Mouse (Mus musculus): Measurements from ENCODE around the gene Pde6d. TPM values are rescaled to one million over a fixed set of nuclear protein-coding genes. Genes with fewer than 3 reads are reported as not detected.

Pde6d gene
- 74.2 and 75.8 TPM in 2 replicates for polyA plus RNA-seq (2015; fragmentation: Nextera tagmentation; extraction: Ambion mirVana)

- Histone ChIP-seq H3K9me3 (no peaks in the 10 kb centered on the region), H3K27me3 (no peaks in the 10 kb centered on the region), H3K4me1 (peaks cover 22% of the 10 kb centered on the region), H3K9ac (peak within 1 kb of the TSS; percentile 88), H3K4me3 (peak within 1 kb of the TSS; percentile 86), H3K36me3 (peaks cover 3% of the 10 kb centered on the region; the same call in 1 of the 2 replicates), H3K4me2 (replicated peaks) (peak within 1 kb of the TSS; percentile 76), H3K27ac (peak within 1 kb of the TSS; percentile 75)
- WGBS = 1% methylated on average over 26 of the region's 26 CpGs
- peak; percentile 99 for ATAC-seq (ENCODE audit: low FRiP score, low read depth)
Observed at GRCm38 (mm10) chr1:86582451-86583096, at the start of gene Pde6d, which contains the start of gene Cops7b. Gene Pde6d, minus strand, starts transcription at chr1:86582629. Gene Cops7b, plus strand, starts transcription at chr1:86582904.

GRCm38 (mm10) chr1:86630527-86630926 is 48.1 kb upstream of the Pde6d start:
- no peaks in the 10 kb centered on the region for H3K27me3 ChIP-seq
- WGBS = 71% methylated on average over 4 of the region's 4 CpGs
- H3K4me3 ChIP-seq = no peak overlapping the region
- ATAC-seq (ENCODE audit: low FRiP score, low read depth) = no peak
- H3K36me3 ChIP-seq = no peaks in the 10 kb centered on the region
- no peak overlapping the region for H3K9ac ChIP-seq
- H3K4me2 ChIP-seq (replicated peaks) = no peak overlapping the region
- H3K27ac ChIP-seq = no peak overlapping the region
- H3K4me1 ChIP-seq = peaks cover 17% of the 10 kb centered on the region
- H3K9me3 ChIP-seq = no peaks in the 10 kb centered on the region

GRCm38 (mm10) chr1:86629936-86630335 is 47.5 kb upstream of the Pde6d start:
- ATAC-seq (ENCODE audit: low FRiP score, low read depth) = no peak
- Histone ChIP-seq H3K27me3 (no peaks in the 10 kb centered on the region), H3K36me3 (no peaks in the 10 kb centered on the region), H3K4me1 (peaks cover 17% of the 10 kb centered on the region), H3K4me3 (no peak overlapping the region), H3K4me2 (replicated peaks) (no peak overlapping the region), H3K9me3 (no peaks in the 10 kb centered on the region), H3K9ac (no peak overlapping the region), H3K27ac (no peak overlapping the region)
- 54% methylated on average over 4 of the region's 4 CpGs for WGBS

- ATAC-seq (ENCODE audit: low FRiP score, low read depth) = no peak
- Histone ChIP-seq H3K27me3 (no peaks in the 10 kb centered on the region), H3K9me3 (no peaks in the 10 kb centered on the region), H3K36me3 (no peaks in the 10 kb centered on the region), H3K4me2 (replicated peaks) (no peak overlapping the region), H3K9ac (no peak overlapping the region), H3K4me3 (no peak overlapping the region), H3K27ac (no peak overlapping the region), H3K4me1 (peaks cover 8% of the 10 kb centered on the region)
- WGBS = 49% methylated on average over 3 of the region's 3 CpGs
Observed at GRCm38 (mm10) chr1:86628270-86628669, 45.8 kb upstream of the Pde6d start.

- no peaks in the 10 kb centered on the region for H3K36me3 ChIP-seq
- 21% methylated on average over 16 of the region's 16 CpGs for WGBS
- H3K27ac ChIP-seq = no peak overlapping the region
- ATAC-seq (ENCODE audit: low FRiP score, low read depth) = no peak
- H3K4me1 ChIP-seq = peaks cover 7% of the 10 kb centered on the region
- H3K4me3 ChIP-seq = no peak overlapping the region
- H3K9ac ChIP-seq = 0 out of 2 replicates have a peak overlapping the region, but pooled peaks have one; percentile 50
- peak overlapping the region; percentile 42 for H3K4me2 ChIP-seq (replicated peaks)
- no peaks in the 10 kb centered on the region for H3K27me3 ChIP-seq
- no peaks in the 10 kb centered on the region for H3K9me3 ChIP-seq
Observed at GRCm38 (mm10) chr1:86623001-86624000, 40.9 kb upstream of the Pde6d start.

GRCm38 (mm10) chr1:86622296-86622695 is 39.9 kb upstream of the Pde6d start:
- no peak overlapping the region for H3K9ac ChIP-seq
- no peak overlapping the region for H3K4me3 ChIP-seq
- H3K27me3 ChIP-seq = no peaks in the 10 kb centered on the region
- H3K4me2 ChIP-seq (replicated peaks) = no peak overlapping the region
- no peaks in the 10 kb centered on the region for H3K9me3 ChIP-seq
- no peak overlapping the region for H3K27ac ChIP-seq
- H3K4me1 ChIP-seq = peaks cover 7% of the 10 kb centered on the region
- ATAC-seq (ENCODE audit: low FRiP score, low read depth) = no peak
- WGBS = 72% methylated on average over 2 of the region's 2 CpGs
- no peaks in the 10 kb centered on the region for H3K36me3 ChIP-seq

- peak; percentile 54; the same call in 1 of the 2 replicates for ATAC-seq (ENCODE audit: low FRiP score, low read depth)
- 56% methylated on average over 10 of the region's 10 CpGs for WGBS
- H3K27ac ChIP-seq = no peak overlapping the region
- no peaks in the 10 kb centered on the region for H3K27me3 ChIP-seq
- no peak overlapping the region for H3K4me2 ChIP-seq (replicated peaks)
- H3K4me1 ChIP-seq = peaks cover 7% of the 10 kb centered on the region
- no peaks in the 10 kb centered on the region for H3K36me3 ChIP-seq
- H3K9ac ChIP-seq = no peak overlapping the region
- H3K4me3 ChIP-seq = no peak overlapping the region
- no peaks in the 10 kb centered on the region for H3K9me3 ChIP-seq
Observed at GRCm38 (mm10) chr1:86618454-86619125, 36.2 kb upstream of the Pde6d start.

- no peak for ATAC-seq (ENCODE audit: low FRiP score, low read depth)
- Histone ChIP-seq H3K27me3 (no peaks in the 10 kb centered on the region), H3K9ac (no peak overlapping the region), H3K4me3 (no peak overlapping the region), H3K4me1 (no peaks in the 10 kb centered on the region), H3K4me2 (replicated peaks) (no peak overlapping the region), H3K27ac (no peak overlapping the region), H3K36me3 (peaks cover 12% of the 10 kb centered on the region), H3K9me3 (no peaks in the 10 kb centered on the region)
Observed at GRCm38 (mm10) chr1:86614269-86614668, 31.8 kb upstream of the Pde6d start.

- WGBS = 54% methylated on average over 1 of the region's 1 CpGs
- no peaks in the 10 kb centered on the region for H3K27me3 ChIP-seq
- no peak overlapping the region for H3K9ac ChIP-seq
- H3K4me2 ChIP-seq (replicated peaks) = no peak overlapping the region
- no peaks in the 10 kb centered on the region for H3K4me1 ChIP-seq
- no peaks in the 10 kb centered on the region for H3K9me3 ChIP-seq
- H3K27ac ChIP-seq = no peak overlapping the region
- H3K4me3 ChIP-seq = no peak overlapping the region
- ATAC-seq (ENCODE audit: low FRiP score, low read depth) = no peak
- peaks cover 33% of the 10 kb centered on the region for H3K36me3 ChIP-seq
Observed at GRCm38 (mm10) chr1:86612081-86612480, 29.7 kb upstream of the Pde6d start.

- ATAC-seq (ENCODE audit: low FRiP score, low read depth) = no peak
- H3K27me3 ChIP-seq = no peaks in the 10 kb centered on the region
- H3K4me1 ChIP-seq = no peaks in the 10 kb centered on the region
- no peak overlapping the region for H3K4me2 ChIP-seq (replicated peaks)
- no peak overlapping the region for H3K27ac ChIP-seq
- H3K36me3 ChIP-seq = peaks cover 41% of the 10 kb centered on the region
- WGBS = 85% methylated on average over 1 of the region's 1 CpGs
- no peak overlapping the region for H3K4me3 ChIP-seq
- no peaks in the 10 kb centered on the region for H3K9me3 ChIP-seq
- no peak overlapping the region for H3K9ac ChIP-seq
Observed at GRCm38 (mm10) chr1:86610954-86611353, 28.5 kb upstream of the Pde6d start.

- no peak overlapping the region for H3K4me3 ChIP-seq
- peaks cover 91% of the 10 kb centered on the region for H3K36me3 ChIP-seq
- H3K9me3 ChIP-seq = no peaks in the 10 kb centered on the region
- 77% methylated on average over 2 of the region's 2 CpGs for WGBS
- no peaks in the 10 kb centered on the region for H3K27me3 ChIP-seq
- no peak overlapping the region for H3K4me2 ChIP-seq (replicated peaks)
- no peak overlapping the region for H3K9ac ChIP-seq
- no peak overlapping the region for H3K27ac ChIP-seq
- ATAC-seq (ENCODE audit: low FRiP score, low read depth) = no peak
- H3K4me1 ChIP-seq = peaks cover 18% of the 10 kb centered on the region
Observed at GRCm38 (mm10) chr1:86600117-86600516, 17.7 kb upstream of the Pde6d start.

GRCm38 (mm10) chr1:86598516-86598915 is 16.1 kb upstream of the Pde6d start:
- H3K4me2 ChIP-seq (replicated peaks) = no peak overlapping the region
- 72% methylated on average over 3 of the region's 3 CpGs for WGBS
- H3K9me3 ChIP-seq = no peaks in the 10 kb centered on the region
- H3K4me3 ChIP-seq = no peak overlapping the region
- H3K4me1 ChIP-seq = peaks cover 18% of the 10 kb centered on the region
- no peaks in the 10 kb centered on the region for H3K27me3 ChIP-seq
- H3K36me3 ChIP-seq = peaks cover 84% of the 10 kb centered on the region
- H3K9ac ChIP-seq = no peak overlapping the region
- H3K27ac ChIP-seq = no peak overlapping the region
- no peak for ATAC-seq (ENCODE audit: low FRiP score, low read depth)
